ENCODE assay signal across 15 mouse cellular contexts in the genomic region with DNA sequence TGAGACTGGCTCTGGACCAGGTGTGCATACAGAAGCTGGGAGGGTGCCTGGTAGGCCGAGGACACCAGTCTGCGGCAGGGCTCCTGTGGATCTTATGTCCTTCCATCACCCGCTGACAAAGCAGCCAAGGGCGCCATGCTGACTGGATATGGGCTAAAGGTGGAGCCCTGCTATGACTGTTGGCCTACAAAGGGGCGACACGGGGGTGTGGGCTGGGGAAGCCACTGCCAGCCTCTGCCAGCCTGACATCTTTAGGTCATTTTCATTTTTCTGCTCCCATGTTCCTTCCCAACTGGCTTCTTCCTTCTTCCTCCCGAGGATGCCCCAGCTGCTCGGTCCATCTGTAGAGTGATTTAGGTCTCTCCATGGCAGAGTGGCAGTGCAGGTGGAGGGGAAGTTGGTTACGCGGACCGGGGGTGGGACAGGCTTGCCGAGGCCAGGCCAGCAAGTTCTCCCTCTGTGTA.
DNase-seq lines count a peak whose midpoint lies in the region; ATAC-seq lines count a peak whose summit lies in the region.
"Had no signal": no experiment of that assay in that cellular context is flagged by ENCODE, and none has a peak within 500 bp of the region (broad histone marks: within the 10 kb centered on the region; RNA-seq: fewer than 3 reads in every experiment).

No protein-coding gene starts in this region.

- no peak overlapping the region for H3K9ac ChIP-seq in hindbrain, embryonic 11.5 days (ENCODE audit: low read depth, low read length)
- H3K9ac ChIP-seq in limb, embryonic 15.5 days, result no peak overlapping the region
- H3K9ac ChIP-seq in kidney, embryonic 15.5 days, result no peak overlapping the region
- H3K9ac ChIP-seq: intestine, embryonic 15.5 days; lung, embryonic 15.5 days had no signal

- no peak for DNase-seq in hindbrain, embryonic 10.5 days (ENCODE audit: low spot score)
- DNase-seq in hindbrain, embryonic 11.5 days (ENCODE audit: low spot score), result no peak
- peak; percentile 46 for DNase-seq in urinary bladder, postnatal 14 days (ENCODE audit: low spot score)
- DNase-seq in urinary bladder, postnatal 4 days (ENCODE audit: low spot score in 2 of 2), result no peak
- DNase-seq in testis, postnatal 14 days (ENCODE audit: low spot score), result no peak
- no peak for DNase-seq in embryo, embryonic 9.5 days (ENCODE audit: extremely low spot score)
- DNase-seq: adrenal gland, postnatal 25 days; gastrocnemius, postnatal 25 days; heart, postnatal 10 days; kidney, postnatal 25 days had no signal

- peaks cover 75% of the 10 kb centered on the region for H3K4me1 ChIP-seq in hindbrain, embryonic 10.5 days (replicated peaks)
- H3K4me1 ChIP-seq in hindbrain, embryonic 11.5 days (replicated peaks; ENCODE audit: control insufficient read depth, insufficient read depth, low read length), result peaks cover 22% of the 10 kb centered on the region
- H3K4me1 ChIP-seq in limb, embryonic 15.5 days, result peaks cover 77% of the 10 kb centered on the region
- H3K4me1 ChIP-seq in kidney, embryonic 15.5 days, result peaks cover 72% of the 10 kb centered on the region

- no peak overlapping the region for H3K4me3 ChIP-seq in hindbrain, embryonic 10.5 days
- H3K4me3 ChIP-seq in hindbrain, embryonic 11.5 days (ENCODE audit: low read depth, low read length), result no peak overlapping the region
- no peak overlapping the region for H3K4me3 ChIP-seq in limb, embryonic 15.5 days
- no peak overlapping the region for H3K4me3 ChIP-seq in kidney, embryonic 15.5 days (replicated peaks)
- H3K4me3 ChIP-seq: intestine, embryonic 15.5 days; lung, embryonic 15.5 days; megakaryocyte, embryonic 14.5 days had no signal

- H3K4me2 ChIP-seq in hindbrain, embryonic 11.5 days (replicated peaks; ENCODE audit: low read depth, low read length), result no peak overlapping the region
- H3K4me2 ChIP-seq in limb, embryonic 15.5 days, result no peak overlapping the region
- H3K4me2 ChIP-seq in kidney, embryonic 15.5 days, result no peak overlapping the region
- H3K4me2 ChIP-seq: intestine, embryonic 15.5 days; lung, embryonic 15.5 days had no signal

- 80% methylated on average over 12 of the region's 12 CpGs for WGBS in hindbrain, embryonic 10.5 days
- WGBS in hindbrain, embryonic 11.5 days, result 76% methylated on average over 12 of the region's 12 CpGs
- WGBS in limb, embryonic 15.5 days, result 73% methylated on average over 12 of the region's 12 CpGs
- 72% methylated on average over 12 of the region's 12 CpGs for WGBS in kidney, embryonic 15.5 days

- peak overlapping the region; percentile 85 for H3K27ac ChIP-seq in hindbrain, embryonic 10.5 days
- no peak overlapping the region for H3K27ac ChIP-seq in hindbrain, embryonic 11.5 days (ENCODE audit: low read depth, low read length)
- H3K27ac ChIP-seq in limb, embryonic 15.5 days, result 0 out of 2 replicates have a peak overlapping the region, but pooled peaks have one; percentile 66
- H3K27ac ChIP-seq in kidney, embryonic 15.5 days, result no peak overlapping the region
- H3K27ac ChIP-seq: intestine, embryonic 15.5 days; lung, embryonic 15.5 days had no signal

- H3K36me3 ChIP-seq in hindbrain, embryonic 10.5 days, result peaks cover 11% of the 10 kb centered on the region; the same call in 1 of the 2 replicates
- no peaks in the 10 kb centered on the region for H3K36me3 ChIP-seq in hindbrain, embryonic 11.5 days (ENCODE audit: control insufficient read depth, insufficient read depth, low read length)
- H3K36me3 ChIP-seq in limb, embryonic 15.5 days, result no peaks in the 10 kb centered on the region
- no peaks in the 10 kb centered on the region for H3K36me3 ChIP-seq in kidney, embryonic 15.5 days
- H3K36me3 ChIP-seq: lung, embryonic 15.5 days had no signal

- no peak for ATAC-seq in hindbrain, embryonic 11.5 days (ENCODE audit: low FRiP score)
- no peak for ATAC-seq in limb, embryonic 15.5 days (ENCODE audit: insufficient number of reproducible peaks, low FRiP score, low TSS enrichment, low read depth)
- ATAC-seq in kidney, embryonic 15.5 days (replicated peaks; ENCODE audit: low FRiP score), result no peak

- H3K27me3 ChIP-seq in hindbrain, embryonic 10.5 days (ENCODE audit: insufficient read depth, poor library complexity, severe bottlenecking), result no peaks in the 10 kb centered on the region
- no peaks in the 10 kb centered on the region for H3K27me3 ChIP-seq in hindbrain, embryonic 11.5 days (ENCODE audit: control insufficient read depth, insufficient read depth, low read length)
- H3K27me3 ChIP-seq in limb, embryonic 15.5 days, result no peaks in the 10 kb centered on the region
- no peaks in the 10 kb centered on the region for H3K27me3 ChIP-seq in kidney, embryonic 15.5 days
- H3K27me3 ChIP-seq: intestine, embryonic 15.5 days; lung, embryonic 15.5 days; megakaryocyte, embryonic 14.5 days had no signal

- H3K9me3 ChIP-seq in hindbrain, embryonic 10.5 days, result no peaks in the 10 kb centered on the region
- no peaks in the 10 kb centered on the region for H3K9me3 ChIP-seq in hindbrain, embryonic 11.5 days (ENCODE audit: control insufficient read depth, low read length)
- H3K9me3 ChIP-seq in limb, embryonic 15.5 days, result no peaks in the 10 kb centered on the region
- no peaks in the 10 kb centered on the region for H3K9me3 ChIP-seq in kidney, embryonic 15.5 days (replicated peaks)
- H3K9me3 ChIP-seq: intestine, embryonic 15.5 days; lung, embryonic 15.5 days; megakaryocyte, embryonic 14.5 days had no signal

Comparison
In these comparisons a context has a peak if more than half of its experiments do, and no peak if none do; other contexts are left out.
1. H3K27ac ChIP-seq: peak in hindbrain, embryonic 10.5 days (single experiment) and limb, embryonic 15.5 days (single experiment); none in hindbrain, embryonic 11.5 days (single experiment) and kidney, embryonic 15.5 days (single experiment).